Mouse (Mus musculus) spleen, adult 2 months (tissue): ENCODE results near the gene Cdh13.

Experiments used
- CTCF ChIP-seq: fragments of 200-500 bp; IDR thresholded peaks from 2 replicates; pipeline ENCODE4 v1.5.1; 2011; ENCODE audit warnings: mild to moderate bottlenecking, inconsistent platforms; ENCODE audit not compliant: insufficient read depth, insufficient read length, insufficient replicate concordance; ENCODE audit errors: extremely low read depth
- POLR2A ChIP-seq: fragments of 200-500 bp; IDR thresholded peaks from 2 replicates; pipeline ENCODE4 v1.6.1; 2011; ENCODE audit warnings: low read depth, low read length, inconsistent platforms

DNA sequence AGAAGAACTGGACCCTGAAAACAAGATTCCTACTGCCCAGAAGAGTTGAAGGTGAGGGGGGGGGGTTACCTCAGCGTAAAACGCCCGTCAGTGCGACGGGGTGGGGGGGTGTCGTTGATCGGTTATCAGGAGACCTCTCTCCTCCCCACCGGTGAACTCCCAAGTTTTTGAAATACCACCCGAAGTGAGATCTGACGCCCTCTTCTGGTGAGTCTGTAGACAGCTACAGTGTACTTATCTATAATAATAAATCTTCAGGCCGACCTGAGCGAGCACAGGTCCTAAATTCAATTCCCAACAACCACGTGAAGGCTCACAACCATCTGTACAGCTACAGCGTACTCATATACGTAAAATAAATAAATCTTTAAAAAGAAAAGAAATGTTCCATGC is 1062.1 kb downstream of the Cdh13 start:
- TF ChIP-seq CTCF (no peak), POLR2A (no peak)
